Mouse (Mus musculus): Measurements from ENCODE around the gene Snx9.

Gene Snx9

GRCm38 (mm10) chr17:5923281-5923680 is 82.2 kb downstream of the Snx9 start:
- DNase-seq (ENCODE audit: low spot score in 2 of 2): no peak

DNA sequence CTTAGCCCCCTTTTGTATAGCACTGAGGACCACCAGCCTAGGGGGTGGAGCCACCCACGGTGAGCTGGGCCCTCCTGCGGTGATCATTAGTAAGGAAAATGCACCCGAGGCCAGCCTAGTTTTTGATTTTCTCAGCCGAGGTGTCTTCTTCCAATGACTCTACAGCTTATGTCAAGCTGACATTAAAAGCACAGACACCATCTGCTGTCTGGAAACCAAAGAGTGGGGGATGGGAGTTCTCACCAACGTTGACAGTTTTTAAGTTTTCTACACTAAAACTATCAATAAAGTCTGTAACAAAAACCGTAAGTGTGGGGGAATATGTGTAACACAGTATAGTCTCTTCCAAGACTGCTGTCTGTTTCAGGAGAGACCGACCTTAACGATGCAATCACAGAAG is 83.1 kb downstream of the Snx9 start:
- no peak for DNase-seq (ENCODE audit: low spot score in 2 of 2)

DNA sequence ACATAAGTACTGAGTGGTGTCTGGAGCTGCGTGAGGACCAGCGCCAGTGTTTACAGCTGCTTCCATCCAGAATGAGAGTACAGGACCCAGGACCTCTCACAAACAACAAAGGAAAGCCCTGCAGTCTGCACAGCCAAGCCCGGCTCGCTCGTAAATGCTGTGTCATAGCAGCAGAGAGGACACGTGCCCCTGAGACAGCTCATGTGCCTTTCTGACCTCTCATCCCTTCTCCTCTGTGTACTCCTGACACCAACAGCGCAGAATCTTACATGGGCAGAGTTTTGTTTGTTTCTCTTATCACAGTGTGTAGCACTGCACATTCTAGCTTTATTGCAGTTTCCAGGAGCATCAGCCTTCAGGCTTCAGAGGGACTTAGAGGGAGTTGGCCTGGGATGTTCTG is 85.6 kb downstream of the Snx9 start:
- DNase-seq (ENCODE audit: low spot score in 2 of 2): no peak

GRCm38 (mm10) chr17:5929031-5929430 is 87.9 kb downstream of the Snx9 start:
- no peak for DNase-seq (ENCODE audit: low spot score in 2 of 2)

DNA sequence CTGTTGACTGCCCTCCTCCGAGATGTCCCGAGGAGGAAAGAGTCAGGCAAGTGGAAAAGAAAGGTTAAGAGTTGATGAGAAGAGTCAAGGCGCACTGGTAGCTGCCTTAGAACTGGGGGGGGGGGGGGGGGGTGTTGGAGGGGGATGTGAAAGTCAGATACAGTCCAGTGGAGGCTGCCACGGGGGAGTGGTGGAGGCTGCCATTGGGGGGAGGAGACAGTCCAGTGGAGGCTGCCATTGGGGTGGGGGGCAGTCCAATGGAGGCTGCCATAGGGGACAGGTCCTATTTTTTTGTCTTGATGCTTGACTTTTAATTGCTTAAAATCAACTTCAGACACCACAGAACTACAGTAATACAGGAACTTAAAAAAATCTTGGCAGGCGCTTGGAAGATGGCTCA is 91.0 kb downstream of the Snx9 start:
- DNase-seq (ENCODE audit: low spot score in 2 of 2): no peak

- peak; percentile 84 to 88 for DNase-seq (ENCODE audit: low spot score in 2 of 2)
These were observed 93.6 kb downstream of the Snx9 start for GRCm38 (mm10) chr17:5934554-5935324.

GRCm38 (mm10) chr17:5935680-5936079 is 94.6 kb downstream of the Snx9 start:
- no peak for DNase-seq (ENCODE audit: low spot score in 2 of 2)

GRCm38 (mm10) chr17:5936276-5936675 is 95.1 kb downstream of the Snx9 start:
- DNase-seq (ENCODE audit: low spot score in 2 of 2): no peak

- no peak for DNase-seq (ENCODE audit: low spot score in 2 of 2)
These were observed 96.3 kb downstream of the Snx9 start for GRCm38 (mm10) chr17:5937441-5937840.

GRCm38 (mm10) chr17:5939871-5940270 is 98.7 kb downstream of the Snx9 start:
- no peak for DNase-seq (ENCODE audit: low spot score in 2 of 2)

- DNase-seq (ENCODE audit: low spot score in 2 of 2): peak; percentile 71 to 86
These were observed 99.7 kb downstream of the Snx9 start for GRCm38 (mm10) chr17:5940792-5941191.

- DNase-seq (ENCODE audit: low spot score in 2 of 2): peak in 1 of 2 experiments; percentile 72
These were observed 100.3 kb downstream of the Snx9 start, which contains the start of gene Synj2 for GRCm38 (mm10) chr17:5941230-5942043. Gene Synj2, plus strand, starts transcription at chr17:5941280.

- no peak for DNase-seq (ENCODE audit: low spot score in 2 of 2)
These were observed 101.0 kb downstream of the Snx9 start for GRCm38 (mm10) chr17:5942156-5942555.

- DNase-seq (ENCODE audit: low spot score in 2 of 2): no peak
These were observed 101.9 kb downstream of the Snx9 start for GRCm38 (mm10) chr17:5943053-5943452.

GRCm38 (mm10) chr17:5947039-5947438 is 105.9 kb downstream of the Snx9 start:
- DNase-seq (ENCODE audit: low spot score in 2 of 2): no peak

DNA sequence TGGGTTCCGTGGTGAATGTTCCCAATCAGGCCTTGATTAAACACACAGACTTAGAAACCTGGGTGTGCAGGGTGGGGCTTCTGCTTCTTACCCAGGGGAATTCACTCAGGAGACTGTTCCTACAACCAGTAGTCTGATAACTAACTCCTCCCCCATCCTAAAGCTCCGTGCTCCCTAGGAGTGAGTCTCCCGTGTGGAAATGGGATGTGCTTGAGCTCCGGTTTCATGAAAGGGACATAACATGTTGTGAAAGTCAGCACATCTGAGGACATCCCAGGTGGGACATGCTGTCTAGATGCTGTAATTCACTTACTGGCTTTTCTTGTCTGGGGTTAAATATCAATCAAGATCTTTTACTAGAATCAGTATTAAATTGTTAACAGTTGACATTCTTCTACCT is 111.3 kb downstream of the Snx9 start:
- no peak for DNase-seq (ENCODE audit: low spot score in 2 of 2)

GRCm38 (mm10) chr17:5956350-5957000 is 115.3 kb downstream of the Snx9 start:
- DNase-seq (ENCODE audit: low spot score in 2 of 2): no peak

DNA sequence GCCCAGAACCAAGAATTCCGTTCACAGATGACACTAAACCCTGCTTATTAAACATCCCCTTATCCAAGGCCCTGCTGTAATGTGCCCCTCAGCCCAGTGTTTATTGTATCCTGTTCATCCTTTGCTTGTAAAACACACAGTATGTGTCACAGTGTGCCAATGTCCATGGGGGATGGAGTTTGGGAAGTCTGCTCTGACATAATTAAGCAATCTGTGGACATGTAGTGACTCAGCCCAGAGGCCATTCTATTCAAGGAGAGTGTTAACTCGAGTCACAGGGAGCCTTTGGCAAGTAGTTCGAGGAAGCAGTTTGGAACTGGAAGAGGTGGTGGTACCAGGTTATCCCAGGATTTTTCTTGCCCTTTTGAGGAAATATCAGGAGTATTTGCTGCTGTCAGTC is 116.0 kb downstream of the Snx9 start:
- DNase-seq (ENCODE audit: low spot score in 2 of 2): no peak

DNA sequence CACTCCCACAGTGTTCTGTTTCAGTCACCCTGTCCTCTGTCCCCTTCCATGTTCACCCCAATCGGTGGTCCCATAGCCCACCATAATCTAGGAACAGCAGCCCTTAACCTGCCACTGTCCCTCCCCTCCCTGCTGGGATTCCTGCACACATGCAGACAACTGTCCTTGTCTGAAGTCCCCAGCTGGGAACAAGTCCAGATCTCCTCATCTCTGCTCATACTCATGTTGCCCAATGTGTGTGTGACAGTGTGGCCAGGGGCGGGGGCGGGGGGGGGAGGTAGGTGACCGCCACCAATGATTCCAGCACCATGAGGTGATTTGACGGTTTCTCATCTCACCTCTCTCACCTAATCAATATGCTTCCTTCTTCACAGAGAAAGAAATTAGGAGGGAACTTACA is 117.1 kb downstream of the Snx9 start:
- no peak for DNase-seq (ENCODE audit: low spot score in 2 of 2)

- no peak for DNase-seq (ENCODE audit: low spot score in 2 of 2)
These were observed 117.5 kb downstream of the Snx9 start for GRCm38 (mm10) chr17:5958636-5959035.

DNA sequence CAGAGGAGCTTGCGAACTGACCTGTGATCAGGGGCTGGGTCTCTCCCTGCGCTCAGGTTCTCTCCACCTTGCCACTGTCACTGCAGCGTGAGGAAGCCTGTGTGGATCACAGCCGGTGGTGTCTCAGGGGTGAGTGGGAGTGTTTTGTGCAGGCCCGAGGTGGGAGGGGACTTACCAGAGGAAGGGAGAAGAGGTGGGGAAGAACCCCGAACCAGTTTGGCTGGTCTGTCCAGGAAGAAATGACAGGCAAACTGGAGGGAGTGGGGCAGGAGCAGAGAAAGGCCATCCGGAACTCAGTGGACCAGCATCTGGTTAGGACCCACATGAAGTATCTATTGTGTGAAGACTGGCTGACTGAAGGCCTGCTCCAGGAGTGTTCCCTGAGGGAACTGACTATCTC is 118.0 kb downstream of the Snx9 start:
- no peak for DNase-seq (ENCODE audit: low spot score in 2 of 2)

GRCm38 (mm10) chr17:5959802-5960201 is 118.7 kb downstream of the Snx9 start:
- no peak for DNase-seq (ENCODE audit: low spot score in 2 of 2)

DNA sequence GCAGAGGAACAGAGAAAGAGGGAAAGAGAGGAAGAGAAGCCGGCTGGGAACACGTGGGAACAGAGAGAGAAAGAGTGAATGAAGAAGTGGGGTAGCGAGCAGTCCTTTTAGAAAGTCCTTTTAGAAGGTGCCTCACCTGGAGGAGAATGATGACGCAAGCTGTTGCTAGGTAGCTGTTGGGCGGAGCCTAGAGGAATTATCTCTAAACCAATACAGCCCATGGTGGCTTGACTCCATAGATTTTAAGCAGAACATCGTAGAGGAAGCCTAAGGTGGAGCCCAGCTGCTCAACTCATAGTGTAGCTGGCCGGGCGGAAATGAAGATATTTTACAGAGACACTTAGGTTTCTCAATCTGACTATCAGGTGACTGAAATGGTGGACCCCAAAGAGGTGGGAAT is 122.6 kb downstream of the Snx9 start:
- no peak for DNase-seq (ENCODE audit: low spot score in 2 of 2)

Measured in spleen, postnatal 4 days (tissue).